Mouse (Mus musculus): ENCODE data around the gene Gnptab.

DNA sequence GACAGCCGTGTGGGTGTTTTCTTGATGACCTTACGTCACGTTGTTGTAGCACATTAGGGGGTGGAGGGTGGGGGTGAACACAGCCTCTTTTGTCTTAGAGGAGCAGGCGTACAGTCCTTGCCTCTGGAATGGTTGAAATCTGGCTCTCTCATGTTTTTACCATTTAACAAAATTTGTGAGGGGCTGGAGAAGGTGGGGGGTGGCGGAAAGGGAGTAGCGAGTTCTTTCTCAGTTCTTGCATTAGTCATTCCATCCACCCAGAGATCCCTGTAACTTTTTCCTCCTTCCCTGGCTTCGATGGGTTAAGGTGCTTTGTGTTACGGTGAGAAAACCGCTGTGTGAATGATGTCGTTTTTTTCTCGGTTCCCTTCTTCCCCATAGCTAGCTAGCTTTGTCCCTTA, 41.2 kb downstream of the Gnptab start:
- TF ChIP-seq GATA1 (IDR thresholded peaks at IDR 0.05; ENCODE audit: borderline replicate concordance, low read length) (no peak), FLI1 (IDR thresholded peaks at IDR 0.05; ENCODE audit: low read length) (no peak)

Data from megakaryocyte, embryonic 14.5 days (primary cell).